Mouse (Mus musculus) midbrain, embryonic 12.5 days (tissue): Measurements from ENCODE around the gene Cdca4. TPM values are rescaled to one million over a fixed set of nuclear protein-coding genes. Genes with fewer than 3 reads are reported as not detected.

ENCODE experiments used
- ATAC-seq: fragments of 200-750 bp; cut with Nextera tagmentation; 2 replicates; pipeline ENCODE4 v1.8.0; 2017; ENCODE audit warnings: low read depth, moderate TSS enrichment, moderate library complexity; ENCODE audit not compliant: low FRiP score
- H3K27ac ChIP-seq: fragments of 300-500 bp; sonication (generic); replicated peaks from 2 replicates; pipeline ENCODE4 v1.5.1; 2016; ENCODE audit warnings: mild to moderate bottlenecking
- H3K27me3 ChIP-seq: fragments of 300-500 bp; sonication (generic); 2 replicates; pipeline ENCODE4 v1.6.1; 2016; ENCODE audit warnings: mild to moderate bottlenecking
- H3K36me3 ChIP-seq: fragments of 300-500 bp; sonication (generic); 2 replicates; pipeline ENCODE4 v1.6.1; 2016
- H3K4me1 ChIP-seq: fragments of 300-500 bp; sonication (generic); 2 replicates; pipeline ENCODE4 v1.6.1; 2016
- H3K4me2 ChIP-seq: fragments of 300-500 bp; sonication (generic); replicated peaks from 2 replicates; pipeline ENCODE4 v1.6.1; 2016; ENCODE audit warnings: mild to moderate bottlenecking, moderate library complexity
- H3K4me3 ChIP-seq: fragments of 300-500 bp; sonication (generic); 2 replicates; pipeline ENCODE4 v1.5.1; 2016; ENCODE audit warnings: mild to moderate bottlenecking
- H3K9ac ChIP-seq: fragments of 300-500 bp; sonication (generic); replicated peaks from 2 replicates; pipeline ENCODE4 v1.6.1; 2016; ENCODE audit warnings: mild to moderate bottlenecking, moderate library complexity
- H3K9me3 ChIP-seq: fragments of 300-500 bp; sonication (generic); 2 replicates; pipeline ENCODE4 v1.6.1; 2016; ENCODE audit warnings: mild to moderate bottlenecking
- WGBS: fragments of 180-500 bp; shearing (Covaris S2); methylation state at CpG from one replicate; pipeline ENCODE4 v1.1.7; 2016; 5-methylcytosine and 5-hydroxymethylcytosine counted together
- polyA plus RNA-seq: library from polyadenylated mRNA; unstranded; fragments of >200 nt; fragmentation: Nextera tagmentation; extraction: Ambion mirVana; gene quantifications from 2 replicates; pipeline ENCODE4 v1.2.1, GENCODE M21; 2016

The Cdca4 gene
- polyA plus RNA-seq, 1 experiment from 2014 or later: 132 TPM

DNA sequence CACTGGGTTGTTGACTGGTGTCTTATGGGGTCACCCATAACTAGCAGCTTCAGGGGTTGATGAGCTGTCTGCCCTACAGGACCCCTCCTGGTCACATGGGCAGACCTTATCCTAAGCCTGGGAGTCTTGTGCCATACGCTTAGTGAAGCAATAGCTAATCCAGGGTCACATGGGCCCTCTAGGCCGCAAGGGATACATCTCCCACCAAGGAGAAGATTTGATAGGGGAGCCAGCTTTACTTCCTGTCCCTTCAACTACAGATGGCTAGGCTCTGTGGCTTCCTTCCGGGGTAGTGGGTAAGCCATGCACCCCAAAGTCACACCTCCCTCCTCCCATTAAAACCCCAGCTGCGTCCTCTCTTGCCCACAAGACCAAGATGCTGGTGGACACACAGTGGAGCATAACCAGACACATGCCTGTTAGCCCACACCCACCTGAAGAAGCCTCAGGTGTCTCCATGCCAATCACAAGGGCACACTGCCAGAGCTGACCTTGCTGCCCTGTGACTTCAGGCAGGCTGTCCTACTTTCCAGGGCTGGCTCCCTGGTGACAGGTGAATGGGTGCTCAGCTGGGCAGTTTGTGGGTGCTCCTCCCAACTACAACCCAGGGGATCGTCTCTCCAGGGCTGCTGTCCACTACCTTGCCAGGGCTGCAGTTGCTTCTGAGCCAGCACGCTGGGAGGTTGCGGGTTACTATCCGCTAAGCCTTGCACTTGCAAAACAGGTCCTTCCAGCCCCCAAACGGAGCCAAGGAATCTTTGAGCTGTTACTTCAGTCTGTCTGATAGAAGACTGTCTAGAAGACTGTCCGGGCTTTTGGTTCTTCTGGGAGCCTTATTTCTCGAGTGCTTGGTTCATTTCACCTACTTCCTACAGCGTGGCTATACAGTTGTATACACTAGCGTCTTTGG is 39.2 kb upstream of the Cdca4 start, which contains the start of gene Gpr132:
Gpr132 (minus strand) TSS at position 51 of the 910 bp plus-strand sequence.
- whole genome bisulfite sequencing: 63% methylated on average over 13 of the region's 13 CpGs
- H3K4me3 ChIP-seq: no peak within 1 kb of the TSS

DNA sequence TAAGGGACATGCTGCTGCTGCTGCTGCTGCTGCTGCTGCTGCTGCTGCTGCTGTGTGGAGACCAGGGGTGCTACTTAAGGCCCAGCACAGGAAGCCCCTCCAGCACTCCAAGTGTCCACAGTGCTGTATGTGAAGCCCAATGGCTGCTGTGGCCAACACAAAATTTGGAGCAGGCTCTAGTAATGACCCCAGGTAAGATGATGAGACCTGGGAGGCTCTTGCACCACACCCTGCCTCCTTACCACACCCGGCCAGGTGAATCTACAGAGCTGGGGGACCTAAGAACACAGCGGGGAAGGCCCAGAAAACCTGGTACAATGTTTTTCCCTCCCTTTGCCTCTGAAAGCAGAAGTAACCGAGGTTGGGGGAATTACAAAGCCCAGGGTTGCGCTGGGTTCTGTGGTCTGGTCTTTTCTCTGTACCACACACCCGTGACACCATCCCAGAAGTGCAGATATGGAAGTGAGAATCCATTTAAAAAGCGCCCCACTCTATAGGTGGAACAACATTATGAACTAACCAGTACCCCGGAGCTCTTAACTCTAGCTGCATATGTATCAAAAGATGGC is 38.0 kb upstream of the Cdca4 start:
- no peak for ATAC-seq
- H3K27ac ChIP-seq: no peak overlapping the region
- no peak overlapping the region for H3K9ac ChIP-seq
- H3K4me2 ChIP-seq: no peak overlapping the region
- no peaks in the 10 kb centered on the region for H3K36me3 ChIP-seq
- H3K4me3 ChIP-seq: no peak overlapping the region
- no peaks in the 10 kb centered on the region for H3K9me3 ChIP-seq
- no peaks in the 10 kb centered on the region for H3K4me1 ChIP-seq
- peaks cover 28% of the 10 kb centered on the region; the same call in 1 of the 2 replicates for H3K27me3 ChIP-seq
- 92% methylated on average over 7 of the region's 7 CpGs for WGBS

More for the DNA sequence above, 39.2 kb upstream of the Cdca4 start, which contains the start of gene Gpr132:
- no peak for ATAC-seq
- H3K36me3 ChIP-seq: no peaks in the 10 kb centered on the region
- no peak within 1 kb of the TSS for H3K9ac ChIP-seq
- H3K27ac ChIP-seq: no peak within 1 kb of the TSS
- peaks cover 41% of the 10 kb centered on the region for H3K27me3 ChIP-seq
- H3K4me1 ChIP-seq: no peaks in the 10 kb centered on the region
- no peaks in the 10 kb centered on the region for H3K9me3 ChIP-seq
- H3K4me2 ChIP-seq: no peak within 1 kb of the TSS

DNA sequence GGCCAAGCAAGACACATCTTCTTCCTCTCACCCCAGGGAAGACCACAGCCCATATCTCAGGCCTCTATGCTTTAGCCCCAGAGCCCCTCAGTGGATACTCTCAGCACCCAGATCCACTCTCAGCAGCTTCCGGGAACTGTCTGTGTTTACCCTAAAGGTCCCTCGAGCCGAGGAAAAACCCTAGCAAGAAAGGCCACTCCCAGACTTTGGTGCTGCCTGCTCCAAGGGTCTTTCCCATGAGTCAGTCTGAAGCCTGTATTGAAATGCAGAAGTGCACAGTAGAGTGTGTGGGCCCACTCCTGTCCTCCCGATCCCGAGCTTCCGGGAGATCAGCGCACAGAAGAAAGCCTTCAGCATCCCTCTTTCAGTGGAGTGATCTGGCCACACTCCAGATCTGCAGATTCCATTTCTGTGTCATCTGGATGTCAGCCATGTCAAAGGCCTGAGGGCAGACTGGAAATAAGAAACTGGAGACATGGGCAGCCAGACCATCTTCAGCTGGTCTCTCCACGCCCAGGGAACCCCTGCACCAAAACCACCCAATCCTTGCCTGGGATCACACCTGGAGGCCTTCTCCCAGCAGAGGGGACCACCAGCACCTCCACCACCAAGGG is 37.4 kb upstream of the Cdca4 start:
- 83% methylated on average over 8 of the region's 8 CpGs for WGBS
- no peak overlapping the region for H3K27ac ChIP-seq
- no peaks in the 10 kb centered on the region for H3K36me3 ChIP-seq
- peaks cover 26% of the 10 kb centered on the region; the same call in 1 of the 2 replicates for H3K27me3 ChIP-seq
- H3K9ac ChIP-seq: no peak overlapping the region
- no peak overlapping the region for H3K4me2 ChIP-seq
- ATAC-seq: no peak
- H3K4me1 ChIP-seq: no peaks in the 10 kb centered on the region
- H3K4me3 ChIP-seq: no peak overlapping the region
- no peaks in the 10 kb centered on the region for H3K9me3 ChIP-seq

DNA sequence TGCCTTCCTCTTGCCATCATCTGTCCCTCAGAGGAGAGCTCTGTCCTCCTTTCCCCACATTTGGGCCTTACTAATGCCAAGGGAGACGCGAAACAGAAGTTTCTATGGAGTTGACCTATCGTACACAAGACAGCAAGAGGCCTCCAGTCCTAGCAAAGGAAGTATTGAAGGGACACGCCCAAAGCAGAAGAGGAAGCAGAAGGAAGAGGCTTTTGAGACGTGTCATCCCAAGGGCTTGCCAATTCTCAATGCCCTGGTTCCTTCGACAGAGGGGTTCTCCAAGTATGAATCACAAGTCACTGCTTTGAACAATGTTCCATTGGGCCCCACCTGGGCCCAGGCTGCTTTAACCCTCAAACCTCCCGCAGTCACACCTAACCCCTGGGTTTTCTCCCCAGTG is 35.6 kb upstream of the Cdca4 start:
- H3K27ac ChIP-seq: no peak overlapping the region
- no peaks in the 10 kb centered on the region for H3K4me1 ChIP-seq
- H3K4me2 ChIP-seq: no peak overlapping the region
- ATAC-seq: no peak
- H3K9me3 ChIP-seq: no peaks in the 10 kb centered on the region
- no peak overlapping the region for H3K4me3 ChIP-seq
- H3K9ac ChIP-seq: no peak overlapping the region
- H3K36me3 ChIP-seq: no peaks in the 10 kb centered on the region
- peaks cover 15% of the 10 kb centered on the region; the same call in 1 of the 2 replicates for H3K27me3 ChIP-seq
- WGBS: 87% methylated on average over 7 of the region's 7 CpGs

DNA sequence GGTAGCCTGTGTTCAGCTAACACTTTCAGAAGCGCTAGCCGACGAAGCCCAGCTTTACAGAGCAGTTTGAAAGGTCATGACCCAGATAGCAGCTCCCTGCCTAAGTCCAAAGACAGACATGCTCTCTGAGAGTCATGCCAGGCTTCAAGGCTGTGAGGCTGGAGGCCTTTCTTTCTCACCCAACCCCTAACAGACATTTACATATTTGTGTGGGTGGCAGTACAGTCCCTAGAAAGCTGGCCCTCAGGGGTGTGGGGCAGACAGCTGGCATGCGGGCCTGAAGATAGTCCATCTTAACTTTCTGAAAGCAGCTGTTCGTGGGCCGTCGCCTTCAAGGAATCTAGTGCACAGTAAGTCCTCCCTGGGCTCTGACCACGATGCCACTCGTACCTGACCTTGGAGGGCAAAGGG is 32.7 kb upstream of the Cdca4 start:
- H3K9ac ChIP-seq: no peak overlapping the region
- WGBS: 58% methylated on average over 9 of the region's 9 CpGs
- no peak for ATAC-seq

DNA sequence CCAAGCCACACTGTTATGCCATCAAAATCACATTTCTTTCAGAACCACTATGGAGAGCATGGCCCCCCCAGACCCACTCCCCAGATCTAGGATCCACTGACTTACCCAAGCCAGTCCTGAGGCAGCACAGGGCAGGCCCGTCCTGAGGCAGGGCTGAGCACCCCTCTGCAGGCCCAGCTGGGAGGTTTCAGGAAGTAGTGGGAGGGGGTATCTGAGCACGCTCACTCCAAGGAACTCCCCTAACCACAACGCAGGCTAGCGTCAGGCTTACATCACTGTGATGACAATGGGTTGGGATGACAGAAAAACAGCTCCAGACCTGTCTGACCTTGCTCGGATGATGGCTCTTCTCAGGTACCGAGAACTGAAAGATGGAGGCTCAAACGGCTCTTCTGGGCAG is 31.5 kb upstream of the Cdca4 start:
- H3K9ac ChIP-seq: no peak overlapping the region
- no peaks in the 10 kb centered on the region for H3K4me1 ChIP-seq
- ATAC-seq: no peak
- 78% methylated on average over 7 of the region's 7 CpGs for WGBS
- H3K4me3 ChIP-seq: no peak overlapping the region
- no peaks in the 10 kb centered on the region for H3K9me3 ChIP-seq
- H3K27ac ChIP-seq: no peak overlapping the region
- no peaks in the 10 kb centered on the region for H3K36me3 ChIP-seq
- H3K4me2 ChIP-seq: no peak overlapping the region
- peaks cover 5% of the 10 kb centered on the region; the same call in 1 of the 2 replicates for H3K27me3 ChIP-seq

More for the DNA sequence above, 32.7 kb upstream of the Cdca4 start:
- H3K4me2 ChIP-seq: no peak overlapping the region
- no peaks in the 10 kb centered on the region for H3K36me3 ChIP-seq
- no peak overlapping the region for H3K27ac ChIP-seq
- H3K4me1 ChIP-seq: no peaks in the 10 kb centered on the region
- no peaks in the 10 kb centered on the region for H3K9me3 ChIP-seq
- H3K27me3 ChIP-seq: peaks cover 5% of the 10 kb centered on the region; the same call in 1 of the 2 replicates
- no peak overlapping the region for H3K4me3 ChIP-seq

DNA sequence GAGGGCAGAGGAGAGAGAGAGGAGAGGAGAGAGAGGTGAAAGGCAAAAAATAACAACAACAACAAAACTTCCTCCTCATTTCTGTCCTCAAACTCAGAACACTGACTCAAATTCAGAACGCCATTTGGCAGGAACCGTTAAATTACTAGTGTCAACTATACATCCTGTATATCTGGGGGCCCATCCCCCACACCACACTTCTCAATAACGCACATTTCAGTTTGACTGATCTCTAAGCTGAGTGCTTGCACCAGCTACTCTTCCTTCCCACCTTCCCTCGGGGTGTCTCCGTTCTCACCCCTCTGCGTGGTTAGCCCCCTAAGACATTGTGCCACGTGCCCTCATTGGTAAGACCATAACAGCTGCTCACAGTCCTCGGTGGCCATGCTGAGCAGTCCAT is 30.7 kb upstream of the Cdca4 start:
- WGBS: 83% methylated on average over 8 of the region's 8 CpGs
- no peak overlapping the region for H3K9ac ChIP-seq
- no peaks in the 10 kb centered on the region for H3K4me1 ChIP-seq
- no peaks in the 10 kb centered on the region for H3K27me3 ChIP-seq
- H3K4me3 ChIP-seq: no peak overlapping the region
- H3K27ac ChIP-seq: no peak overlapping the region
- H3K4me2 ChIP-seq: no peak overlapping the region
- ATAC-seq: no peak
- H3K9me3 ChIP-seq: no peaks in the 10 kb centered on the region
- no peaks in the 10 kb centered on the region for H3K36me3 ChIP-seq

DNA sequence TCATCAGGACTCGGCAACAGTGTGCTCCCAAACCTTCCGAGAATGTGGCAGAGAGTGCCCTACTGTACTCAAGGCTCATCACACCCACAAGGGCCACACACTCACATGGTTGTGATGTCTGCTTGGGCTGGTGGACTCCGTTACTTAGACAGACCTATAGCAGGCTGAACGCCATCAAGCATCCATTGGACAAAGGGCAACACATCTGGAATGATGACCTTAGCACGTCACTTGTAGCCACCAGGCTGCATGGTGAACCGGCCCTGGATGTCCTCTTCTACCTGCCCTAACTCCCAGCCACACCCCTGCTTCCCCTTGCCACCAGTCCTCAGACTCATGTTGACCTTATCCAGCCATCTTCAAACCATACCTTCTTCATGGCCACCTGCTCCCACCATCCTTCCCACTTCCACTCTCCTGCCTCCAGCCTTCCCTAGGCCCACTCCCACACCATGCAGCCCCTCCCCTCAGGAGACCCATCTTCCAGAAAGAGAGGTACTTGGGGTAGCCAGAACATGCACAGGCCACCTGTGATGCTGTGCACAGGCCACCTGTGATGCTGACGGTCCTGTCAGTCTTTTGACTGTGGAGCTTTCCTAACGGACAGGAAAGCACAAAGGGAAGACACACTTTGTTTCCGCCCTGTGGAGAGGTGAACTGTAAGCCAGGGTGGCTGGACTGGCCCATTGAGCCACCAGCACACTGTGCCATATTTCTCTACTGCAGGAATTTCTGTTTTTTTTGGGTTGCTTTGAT is 29.5 kb upstream of the Cdca4 start:
- Histone ChIP-seq H3K4me2 (no peak overlapping the region), H3K9me3 (no peaks in the 10 kb centered on the region), H3K9ac (no peak overlapping the region), H3K36me3 (no peaks in the 10 kb centered on the region), H3K4me1 (no peaks in the 10 kb centered on the region), H3K4me3 (no peak overlapping the region), H3K27me3 (no peaks in the 10 kb centered on the region), H3K27ac (no peak overlapping the region)
- 88% methylated on average over 9 of the region's 9 CpGs for WGBS
- ATAC-seq: no peak

DNA sequence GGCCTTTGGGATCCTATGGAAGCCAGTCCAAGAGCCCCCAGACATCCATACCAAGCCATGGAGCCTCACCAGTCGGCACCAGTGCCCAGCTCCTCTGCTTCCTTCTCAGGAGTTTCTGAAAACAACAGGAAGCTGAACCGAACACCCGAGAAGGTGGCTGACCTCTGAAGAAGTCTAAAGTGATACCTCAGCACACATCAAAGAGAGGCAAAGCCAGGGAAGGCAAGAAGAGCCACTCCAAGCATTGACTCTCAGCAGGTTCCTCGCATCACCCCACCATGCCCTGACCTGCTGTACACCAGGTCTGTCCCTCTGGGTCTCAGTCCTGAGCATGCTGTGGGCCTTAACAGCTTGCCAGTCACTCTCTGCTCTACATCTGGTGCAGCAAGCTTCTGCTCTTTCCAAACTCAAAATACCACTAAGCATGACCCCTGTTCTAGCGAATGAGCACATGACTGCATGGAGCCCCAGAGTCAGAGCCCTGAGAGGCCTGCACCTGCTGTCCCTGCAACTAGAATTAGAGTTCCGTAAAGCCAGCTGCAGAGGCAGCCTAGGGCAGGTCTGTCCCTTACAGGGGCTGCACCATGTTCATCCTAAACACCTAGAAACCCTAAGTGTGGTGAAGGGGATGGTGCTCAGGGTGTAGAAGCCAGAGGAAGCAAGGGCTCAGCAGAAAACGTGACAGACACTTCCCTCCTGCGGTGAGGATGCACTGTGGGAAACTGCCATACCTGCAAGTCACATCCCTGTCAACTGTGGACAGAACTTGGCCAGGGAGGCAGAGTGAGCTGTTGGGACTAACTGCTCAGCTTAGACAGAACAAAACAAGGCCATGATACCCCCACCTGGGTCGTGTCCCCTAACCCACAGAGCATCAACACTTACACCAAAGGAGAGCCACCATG is 28.1 kb upstream of the Cdca4 start:
- Histone ChIP-seq H3K36me3 (no peaks in the 10 kb centered on the region), H3K27ac (no peak overlapping the region), H3K9ac (no peak overlapping the region), H3K9me3 (no peaks in the 10 kb centered on the region), H3K4me2 (no peak overlapping the region), H3K4me1 (no peaks in the 10 kb centered on the region), H3K27me3 (no peaks in the 10 kb centered on the region; the same call in 1 of the 2 replicates), H3K4me3 (no peak overlapping the region)
- WGBS: 69% methylated on average over 9 of the region's 9 CpGs
- no peak for ATAC-seq

DNA sequence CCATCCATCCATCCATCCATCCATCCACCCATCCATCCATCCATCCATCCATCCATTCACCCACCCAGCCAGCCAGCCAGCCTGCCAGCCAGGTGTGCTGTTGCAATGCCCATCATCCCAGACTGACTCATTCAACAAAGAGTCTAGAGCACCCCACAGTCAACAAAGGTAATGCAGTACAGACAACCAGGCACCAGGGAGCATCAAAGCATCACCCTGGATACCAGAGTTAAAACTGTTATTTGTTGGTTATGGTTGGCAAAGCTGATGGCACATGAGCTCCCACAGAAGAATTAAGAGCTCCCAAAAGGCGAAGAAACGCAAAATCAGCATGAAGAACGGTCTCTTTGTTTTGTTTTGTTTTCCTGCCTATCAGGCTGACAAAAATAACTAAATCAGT is 27.1 kb upstream of the Cdca4 start:
- H3K27ac ChIP-seq: no peak overlapping the region
- no peak for ATAC-seq
- H3K9me3 ChIP-seq: no peaks in the 10 kb centered on the region
- no peak overlapping the region for H3K4me3 ChIP-seq
- no peak overlapping the region for H3K4me2 ChIP-seq
- no peak overlapping the region for H3K9ac ChIP-seq
- no peaks in the 10 kb centered on the region; the same call in 1 of the 2 replicates for H3K27me3 ChIP-seq
- WGBS: 88% methylated on average over 3 of the region's 3 CpGs
- no peaks in the 10 kb centered on the region for H3K4me1 ChIP-seq
- H3K36me3 ChIP-seq: no peaks in the 10 kb centered on the region
